Mouse (Mus musculus) megakaryocyte-erythroid progenitor cell, adult 5-6 weeks (primary cell): Measurements from ENCODE around the gene Tcf7. TPM values are rescaled to one million over a fixed set of nuclear protein-coding genes. Genes with fewer than 3 reads are reported as not detected.

Experiments used
- ATAC-seq: replicated peaks from 2 replicates; pipeline ENCODE4 v1.8.0; 2016; ENCODE audit warnings: mild to moderate bottlenecking, inconsistent platforms; ENCODE audit not compliant: severe bottlenecking, poor library complexity, low FRiP score, low TSS enrichment
- total RNA-seq, 2 experiments: library from RNA; stranded (forward) in 1 of 2; stranded (reverse) in 1 of 2; fragments of 200-1000, 215-1000 nt in 1 of 2; fragments of >200 nt in 1 of 2; fragmentation: Nextera tagmentation in 1 of 2; gene quantifications; 2 replicates each; pipeline ENCODE4 v1.2.3; 2014 to 2017

Tcf7 gene
- total RNA-seq, 2 experiments from 2014 or later: 10.0 to 12.1 TPM

DNA sequence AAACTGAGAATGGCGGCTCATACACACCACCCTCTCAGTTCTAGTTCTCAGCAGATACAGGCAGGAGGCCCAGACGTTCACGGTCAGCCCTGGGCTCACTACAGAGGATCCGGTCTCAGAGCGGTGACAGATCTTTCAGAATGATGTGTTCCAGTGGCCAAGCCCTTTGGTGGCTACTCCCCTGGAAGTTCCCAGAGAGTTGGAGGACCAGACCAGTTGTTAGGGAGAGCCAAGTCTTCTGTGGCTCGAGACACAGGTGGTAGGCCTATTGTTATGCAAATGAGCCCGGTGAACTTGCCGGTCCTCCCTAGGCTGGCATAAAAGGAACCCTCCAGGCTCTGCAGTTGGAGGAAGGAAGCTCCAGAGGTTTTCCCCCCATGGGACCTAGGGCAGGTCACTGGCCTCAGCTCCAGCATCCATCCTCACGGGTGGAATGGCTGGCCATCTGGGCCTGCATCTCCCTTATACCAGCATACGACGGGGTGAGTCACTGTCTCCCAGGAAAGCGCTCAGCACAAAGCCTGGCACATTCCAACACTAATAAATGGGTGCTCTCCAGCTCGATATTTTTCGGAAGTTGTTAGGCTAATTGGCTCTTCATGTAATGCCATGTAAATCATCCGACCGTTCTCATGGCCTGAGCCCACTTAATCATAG, 3.6 kb upstream of the Tcf7 start:
- no peak for ATAC-seq

DNA sequence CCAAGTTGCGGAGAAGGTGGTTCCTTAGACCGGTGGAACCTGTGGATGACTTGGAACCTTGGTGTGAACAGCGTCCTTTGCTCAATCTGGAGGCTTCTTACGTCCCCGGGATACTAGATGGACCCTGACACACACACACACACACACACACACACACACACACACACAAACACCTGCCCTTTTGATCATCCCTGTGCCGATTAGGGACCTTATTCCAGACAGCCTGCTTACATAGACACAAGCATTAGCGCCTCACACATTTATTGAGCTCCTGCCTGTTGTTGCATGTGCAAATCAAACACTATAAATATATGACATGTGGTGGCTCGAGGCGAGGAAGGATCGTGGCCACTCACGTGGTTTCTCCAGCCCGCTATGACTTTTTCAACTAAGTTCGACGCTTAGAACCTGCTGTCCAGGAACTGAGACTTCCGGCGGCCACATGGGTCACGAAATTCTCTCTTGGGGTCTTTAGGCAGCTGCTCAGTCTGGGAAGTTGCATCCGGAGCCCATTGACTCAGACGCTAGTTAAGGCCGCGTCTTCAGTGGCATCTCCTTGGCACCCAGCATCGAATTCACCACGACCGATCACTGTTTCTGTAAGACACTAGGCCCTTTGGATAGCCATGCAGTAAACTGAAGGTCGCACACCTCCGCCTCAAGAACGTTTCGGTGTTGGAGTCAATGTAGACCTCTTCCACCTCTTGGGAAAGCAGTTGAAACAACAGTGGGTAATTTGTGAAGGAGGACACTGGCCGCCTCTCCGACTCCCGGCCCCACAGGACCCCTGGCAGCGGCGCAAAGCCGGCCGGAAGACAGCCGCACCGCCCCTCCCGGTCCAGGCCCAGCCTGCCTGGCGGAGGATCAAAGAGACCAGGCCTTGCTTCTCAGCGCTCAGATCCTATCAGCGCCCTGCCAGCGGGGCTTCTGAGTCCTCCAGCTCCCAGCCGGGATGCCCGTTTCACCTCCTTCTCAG, 1.1 kb upstream of the Tcf7 start:
- peak; percentile 48; the same call in 1 of the 2 replicates for ATAC-seq

DNA sequence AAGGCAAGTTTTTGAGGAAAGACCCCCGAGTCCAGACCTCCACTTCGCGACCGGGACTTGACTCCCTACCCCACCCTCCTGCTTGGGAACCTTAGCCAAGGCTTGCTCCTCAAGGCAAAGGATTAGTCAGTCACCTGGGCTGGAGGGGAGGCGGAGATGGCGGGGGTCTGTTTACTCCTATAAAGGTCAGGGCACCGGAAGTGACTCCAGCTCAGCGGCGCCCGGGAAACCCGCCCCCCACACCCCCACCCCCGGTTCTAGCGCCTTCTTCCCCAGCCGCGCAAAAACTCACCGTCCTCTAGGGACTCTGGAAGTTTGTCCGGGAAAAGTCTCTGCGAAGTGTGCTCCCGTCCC, 417 bp downstream of the Tcf7 start:
- no peak for ATAC-seq

DNA sequence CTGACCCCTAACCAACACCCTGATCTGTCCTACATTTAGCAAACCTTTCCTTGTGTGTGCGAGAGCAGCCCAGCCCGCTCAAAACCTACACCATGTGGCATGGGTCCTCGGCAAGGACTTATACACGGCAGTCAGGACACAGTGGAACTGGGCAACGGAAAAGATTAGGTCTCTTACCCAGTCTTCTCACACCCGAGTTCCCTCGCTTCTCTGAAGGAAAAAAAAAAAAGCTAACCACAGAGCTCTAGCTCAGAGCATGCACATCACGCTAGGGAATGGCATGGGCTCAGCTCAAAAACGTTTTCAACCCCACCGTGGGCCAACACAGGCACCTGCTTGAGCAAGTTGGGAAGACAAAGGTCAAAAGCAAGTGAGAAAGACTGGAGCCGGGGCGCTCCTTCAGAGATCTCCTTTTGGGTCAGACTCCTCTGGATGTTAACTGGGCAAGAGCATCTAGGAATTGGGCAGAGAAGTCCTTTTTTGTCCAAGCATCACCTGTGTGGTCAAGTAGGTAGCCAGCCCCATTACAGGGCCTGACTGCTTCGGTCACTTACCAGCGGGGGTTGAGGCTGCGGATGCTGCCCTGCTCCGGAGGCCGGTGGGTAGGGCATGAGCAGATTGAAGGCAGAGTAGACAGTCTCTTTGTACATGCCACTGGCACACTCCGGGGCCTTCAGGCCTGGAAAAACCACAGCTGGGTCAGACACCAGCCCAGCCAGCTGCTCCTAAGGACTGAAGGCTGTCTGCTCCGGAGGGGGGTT, 1.1 kb downstream of the Tcf7 start:
- ATAC-seq: no peak

DNA sequence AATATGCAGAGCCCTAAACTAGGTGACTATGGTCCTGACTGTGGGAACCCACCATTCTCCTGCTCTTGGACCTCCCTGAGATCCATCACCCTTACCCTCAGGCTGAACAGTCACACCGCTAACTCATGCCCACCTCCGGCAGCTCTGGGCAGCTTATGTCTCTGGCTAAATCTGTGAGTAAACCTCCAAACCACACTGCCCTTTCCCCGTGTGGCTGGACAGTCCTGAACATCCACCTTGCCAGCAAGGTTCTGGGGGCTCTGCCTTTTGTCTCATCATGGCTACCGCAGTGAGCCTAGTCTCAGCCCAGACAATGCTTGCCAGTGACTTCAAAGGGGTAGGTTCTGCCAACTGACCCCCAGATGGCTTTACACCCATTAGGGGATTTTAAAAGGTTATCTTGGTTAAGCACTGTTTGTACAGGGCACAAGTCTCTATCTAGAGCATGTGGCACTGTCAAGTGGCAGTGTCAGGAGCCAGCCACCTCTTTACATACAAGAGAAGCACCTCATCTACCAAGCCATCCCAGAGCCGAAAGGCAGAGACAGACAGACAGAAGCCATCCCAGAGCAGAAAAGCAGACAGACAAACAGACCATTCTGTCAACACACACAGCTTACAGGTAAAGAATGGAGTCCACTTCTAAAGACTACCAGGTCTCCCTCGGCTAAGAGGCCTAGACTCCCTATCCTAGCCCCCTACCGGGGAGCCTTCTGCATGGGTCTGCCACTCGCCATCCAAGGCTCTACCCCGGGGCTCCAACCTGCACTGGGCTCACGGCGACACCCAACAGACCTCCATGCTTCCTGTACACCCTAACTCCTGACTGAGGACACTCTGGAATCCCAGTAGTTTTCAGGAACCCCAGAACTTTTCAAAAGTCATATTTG, 2.0 kb downstream of the Tcf7 start:
- no peak for ATAC-seq

DNA sequence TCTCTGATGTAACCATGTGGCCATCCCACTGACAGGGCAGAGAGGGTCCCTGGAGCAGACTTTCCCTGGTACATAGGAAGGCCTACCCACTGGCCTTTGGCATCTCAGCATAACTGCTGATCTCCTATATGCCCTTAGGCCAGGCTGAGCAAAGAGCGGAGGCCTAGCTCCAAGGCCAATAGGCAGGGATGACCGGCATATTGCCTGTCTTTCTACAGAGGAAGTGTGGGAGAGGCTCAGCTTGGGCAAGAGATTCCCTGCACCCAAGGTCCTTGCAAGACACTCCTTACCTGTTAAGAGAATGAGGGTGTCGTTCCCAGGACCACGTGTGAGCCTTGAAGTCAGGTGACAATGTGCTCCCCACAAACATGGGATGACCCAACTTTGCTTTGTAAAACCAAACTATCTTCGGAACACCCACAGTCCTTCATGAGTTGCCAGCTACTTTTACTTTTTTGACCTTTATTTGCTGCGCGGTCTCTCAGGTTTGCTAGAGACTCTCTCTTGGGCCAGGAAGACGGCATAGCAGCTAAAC, 3.1 kb downstream of the Tcf7 start:
- ATAC-seq: no peak

DNA sequence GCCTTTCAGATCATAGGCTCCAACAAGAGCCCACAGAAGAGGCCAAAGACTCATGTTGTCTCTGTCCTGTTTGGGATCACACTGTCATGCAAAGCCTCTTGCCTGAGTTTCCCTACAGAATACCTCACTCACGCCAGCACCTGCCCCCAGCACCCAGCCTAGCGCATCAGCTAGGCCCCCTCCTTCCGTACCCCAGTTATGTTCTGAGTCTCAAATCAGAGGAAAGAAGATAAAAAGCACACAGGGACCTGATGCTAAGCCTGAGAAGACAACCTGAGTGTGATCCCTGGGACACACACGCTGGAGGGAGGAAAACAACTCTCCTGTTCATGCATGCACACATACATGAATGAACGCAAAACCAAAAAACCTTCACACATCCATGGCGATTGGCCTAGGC, 3.8 kb downstream of the Tcf7 start:
- no peak for ATAC-seq

DNA sequence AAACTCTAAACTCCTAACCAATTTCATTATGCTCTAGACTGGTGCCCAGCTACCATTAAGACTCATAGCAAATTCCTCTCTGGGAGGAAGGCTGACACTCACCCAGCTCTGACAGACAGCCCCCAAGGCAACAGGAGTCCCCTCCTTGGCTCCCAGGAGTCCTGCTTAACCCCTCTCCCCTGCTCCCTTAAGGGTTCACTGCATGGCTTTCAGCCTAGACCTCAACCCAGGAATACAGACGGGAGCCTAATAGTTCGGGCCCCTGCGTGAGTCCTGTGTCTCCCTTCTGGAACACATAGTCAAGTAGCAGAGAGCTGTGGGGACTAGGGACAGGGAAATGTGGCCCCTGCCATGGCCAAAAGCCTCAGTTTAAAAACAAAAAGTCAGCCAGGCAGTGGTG, 4.7 kb downstream of the Tcf7 start:
- ATAC-seq: no peak

DNA sequence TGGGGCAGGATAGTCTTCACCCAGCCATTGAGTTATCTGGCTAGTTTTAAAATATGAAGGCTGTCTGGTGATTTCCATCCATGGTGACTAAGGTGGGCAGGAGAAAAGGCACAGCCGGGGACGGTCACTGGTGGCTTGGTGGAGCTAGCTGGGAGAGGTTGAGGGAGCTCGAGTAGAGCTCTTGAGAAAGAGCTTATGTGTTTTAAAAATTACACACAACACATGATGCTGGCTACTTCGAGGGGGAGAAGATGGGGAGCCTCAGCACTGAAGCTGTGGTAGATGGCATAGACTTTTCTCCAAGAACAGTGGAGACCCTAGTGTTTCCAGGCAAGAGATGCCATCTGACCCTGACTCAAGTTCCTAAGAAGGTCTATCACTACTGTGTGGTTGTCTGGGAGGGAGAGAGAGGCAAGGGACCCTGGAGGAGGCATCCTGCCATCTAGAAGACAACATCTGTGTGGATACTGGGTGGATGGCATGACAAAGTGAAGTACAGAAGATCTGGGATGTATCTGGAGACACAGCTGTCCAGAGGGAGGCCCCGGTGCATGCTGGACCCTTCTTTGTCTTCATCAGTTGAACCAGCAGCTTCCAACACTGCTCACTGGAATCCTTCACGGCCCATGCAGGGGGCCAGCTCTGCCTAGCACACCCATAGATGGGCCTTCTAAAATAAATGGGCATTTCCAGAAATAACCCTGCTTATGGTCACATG, 5.2 kb downstream of the Tcf7 start:
- no peak for ATAC-seq

DNA sequence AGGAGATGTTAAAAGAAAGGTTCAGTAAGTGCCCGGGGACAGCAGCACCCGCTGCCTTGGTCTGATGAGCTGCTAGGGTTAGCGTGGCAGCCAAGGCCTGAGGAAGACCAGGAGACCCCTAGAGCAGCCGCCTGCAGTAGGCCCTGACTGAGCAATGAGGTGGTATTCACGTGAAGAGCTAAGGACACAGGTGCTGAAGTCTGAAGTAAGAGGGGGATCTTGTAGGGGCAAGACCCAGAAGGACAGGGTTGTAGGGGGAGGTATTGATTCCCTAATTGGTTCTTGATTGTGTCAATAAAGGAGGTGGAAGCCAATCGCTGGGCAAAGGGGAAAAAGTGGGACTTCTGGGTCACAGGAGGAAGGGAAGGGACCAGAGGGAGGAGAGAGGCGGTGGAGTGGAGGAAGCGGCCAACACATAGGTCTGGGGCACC, 5.8 kb downstream of the Tcf7 start:
- no peak for ATAC-seq

DNA sequence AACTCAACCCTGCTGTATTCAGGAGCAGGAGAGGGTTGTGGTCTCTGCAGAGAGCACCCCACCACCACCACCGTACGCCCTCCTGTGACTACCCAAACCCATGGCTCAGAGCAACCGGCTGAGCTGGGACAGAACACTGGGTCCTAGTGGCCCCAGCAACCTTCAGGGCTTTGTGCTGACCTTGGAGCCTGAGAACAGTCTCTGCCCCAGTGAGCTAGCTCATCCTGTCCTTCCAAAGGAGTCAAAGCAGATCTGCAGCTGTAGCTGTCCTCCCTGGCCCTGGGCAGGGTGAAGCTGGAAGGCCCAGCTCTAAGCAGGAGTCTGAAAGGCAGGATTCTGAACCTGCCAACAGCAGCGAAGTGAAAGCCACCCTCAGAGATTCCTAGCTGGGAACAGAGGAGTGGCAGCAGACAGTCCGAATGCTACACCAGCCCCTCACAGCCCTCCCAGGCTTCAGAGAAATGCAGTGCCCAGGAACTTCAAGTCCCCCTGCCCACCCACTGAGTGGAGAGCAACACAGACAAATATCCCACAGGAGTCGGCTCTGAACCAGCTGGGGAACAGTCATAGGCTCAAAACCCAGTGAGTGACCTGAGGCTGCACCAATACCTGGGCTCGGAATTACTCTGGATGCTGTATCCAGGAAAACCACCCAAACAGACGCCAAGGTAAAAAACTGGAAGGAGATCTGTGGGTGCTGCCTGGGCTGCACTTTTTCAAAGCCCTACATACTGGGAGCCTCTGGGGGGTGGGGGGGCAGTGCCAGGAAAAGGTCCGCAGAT, 6.8 kb downstream of the Tcf7 start:
- no peak for ATAC-seq

DNA sequence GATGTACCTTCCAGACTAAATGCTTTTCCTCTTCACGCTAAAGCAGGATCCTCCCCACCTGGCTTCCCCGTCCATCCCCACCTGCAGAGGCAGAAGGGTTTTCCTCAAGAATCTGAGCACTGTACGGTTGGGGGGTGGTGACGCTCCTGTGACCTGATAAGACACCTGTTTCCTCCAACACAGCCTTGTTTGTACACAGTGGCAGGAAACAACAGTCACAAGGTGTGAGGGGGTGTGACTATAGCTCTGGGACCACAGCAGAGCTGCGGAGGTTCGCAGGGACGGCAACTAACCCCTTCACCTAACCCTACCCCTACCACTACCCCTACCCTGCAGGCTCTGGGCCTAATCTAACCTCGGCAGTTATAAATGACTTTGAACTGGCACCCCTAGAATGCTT, 7.4 kb downstream of the Tcf7 start:
- 0 out of 2 replicates have a peak, but pooled peaks have one; percentile 18 for ATAC-seq

DNA sequence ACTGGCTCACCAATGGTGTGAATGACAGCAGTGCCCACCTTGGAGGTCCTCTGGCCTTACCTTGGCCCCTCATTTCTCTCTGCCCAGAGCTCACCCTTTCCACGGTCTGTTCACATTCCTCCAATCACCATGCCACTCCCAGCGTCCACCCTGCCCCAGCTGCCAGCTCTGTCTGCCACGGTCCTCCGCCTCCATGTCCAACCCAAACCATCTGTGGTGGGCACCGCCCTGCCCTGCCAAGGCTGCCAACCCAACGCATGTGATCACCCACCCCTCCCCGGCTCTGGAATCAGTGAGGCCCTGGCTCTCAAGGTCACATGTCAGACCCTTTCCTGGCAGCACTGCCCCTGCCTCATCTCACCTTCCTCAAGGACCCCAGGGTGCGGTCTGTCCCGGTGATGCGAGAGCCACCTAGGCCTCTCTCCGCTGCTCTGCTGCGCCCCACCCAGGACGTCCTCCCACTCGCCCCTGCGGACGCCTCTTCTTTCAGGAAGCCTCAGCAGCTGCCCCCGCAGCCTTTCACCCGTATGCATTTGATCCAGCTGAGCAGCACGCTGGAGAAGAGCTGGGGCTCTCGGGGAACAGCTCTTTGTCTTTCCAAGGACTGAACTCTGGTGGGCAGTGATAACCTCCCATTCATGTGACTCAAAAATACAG, 8.2 kb downstream of the Tcf7 start:
- ATAC-seq: no peak

DNA sequence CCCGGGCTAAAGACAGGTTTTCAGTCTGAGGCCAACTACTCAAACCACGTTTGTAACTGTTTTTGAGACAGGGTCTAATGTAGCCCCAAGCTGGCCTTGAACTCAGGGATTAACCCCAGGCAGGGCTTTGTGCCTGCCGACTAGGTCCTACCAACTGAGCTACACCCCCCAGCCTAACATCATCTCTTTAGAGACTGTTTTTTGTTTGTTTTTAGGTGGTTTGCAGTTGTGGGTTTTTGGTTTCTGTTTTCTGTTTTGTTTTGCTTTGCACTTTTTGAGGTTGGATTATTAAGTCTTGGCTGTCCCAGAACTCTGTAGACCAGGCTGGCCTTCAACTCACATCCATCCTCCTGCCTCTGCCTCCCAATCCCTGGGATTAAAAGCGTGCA, 8.9 kb downstream of the Tcf7 start:
- no peak for ATAC-seq

DNA sequence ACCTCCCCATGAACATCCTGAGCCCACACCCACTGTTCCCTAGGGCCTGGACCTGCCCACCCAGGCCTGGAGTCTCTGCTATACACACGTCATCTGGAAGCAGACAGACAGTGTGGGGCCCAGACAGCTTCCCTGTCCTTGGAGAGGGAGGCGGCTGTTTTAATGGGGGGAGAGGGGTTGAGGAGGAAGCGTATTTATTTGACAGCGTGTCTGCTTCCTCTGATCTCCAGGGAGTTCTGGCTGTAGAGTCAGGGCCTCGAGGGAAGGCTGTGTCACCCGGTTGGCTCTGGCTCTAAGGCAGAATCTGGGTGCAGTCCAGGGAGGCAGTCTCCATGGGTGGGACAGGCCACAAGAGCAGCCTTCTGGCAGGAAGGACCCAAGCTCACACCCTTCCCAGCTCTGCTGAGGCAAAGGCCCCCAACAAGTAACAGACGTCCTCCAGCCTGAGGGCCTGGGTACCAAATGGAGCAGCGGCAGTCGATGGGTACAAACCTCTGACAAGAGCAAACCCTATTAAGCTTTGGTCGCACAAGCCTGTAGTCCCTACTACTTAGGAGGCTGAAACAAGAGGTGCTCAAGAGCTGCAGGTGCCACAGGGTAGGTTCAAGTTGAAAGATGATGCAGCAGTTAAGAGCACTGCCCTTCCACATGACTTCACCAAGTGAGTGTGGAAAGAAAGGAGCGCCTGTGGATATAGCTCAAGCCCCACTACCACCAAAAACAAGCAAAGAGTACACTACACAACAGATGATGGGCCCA, 9.5 kb downstream of the Tcf7 start:
- ATAC-seq: no peak

DNA sequence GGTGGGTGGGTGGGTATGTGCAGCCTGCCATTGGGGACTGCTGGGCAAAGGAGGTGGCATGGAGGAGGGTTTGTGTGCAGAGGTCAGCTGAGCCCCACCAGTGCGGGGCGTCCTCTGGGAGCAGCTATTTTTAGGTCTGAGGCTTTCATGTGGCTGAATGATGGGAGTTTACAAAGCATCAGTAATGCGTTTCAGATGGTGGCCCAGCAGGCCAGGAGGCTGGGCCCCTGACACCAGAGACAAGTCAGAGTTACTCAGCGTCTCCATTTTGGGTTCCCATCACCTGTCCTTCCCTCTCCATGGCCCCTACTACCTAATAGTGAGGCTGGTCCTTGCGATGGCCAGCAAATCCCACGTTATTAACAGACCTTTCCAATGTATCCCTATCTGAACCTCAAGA, 10.2 kb downstream of the Tcf7 start:
- ATAC-seq: no peak
